Mouse (Mus musculus) MEL (cell line): Measurements from ENCODE around the gene Ttc6.

Source experiments
- CTCF ChIP-seq, 3 experiments: IDR thresholded peaks in 2 of 3; conservative IDR thresholded peaks in 1 of 3; 2 replicates each; pipeline ENCODE4 v1.5.1; 2011 to 2012; ENCODE audit warnings: low read length in 3 of 3, low read depth in 2 of 3, mild to moderate bottlenecking in 2 of 3, improper control_type of control experiment in 1 of 3, inconsistent platforms in 1 of 3, mixed read lengths in 1 of 3, moderate library complexity in 1 of 3; ENCODE audit not compliant: control insufficient read depth in 1 of 3, insufficient read depth in 1 of 3, poor library complexity in 1 of 3, severe bottlenecking in 1 of 3
- E2F4 ChIP-seq: IDR thresholded peaks from 2 replicates; pipeline ENCODE4 v1.6.1; 2011; ENCODE audit warnings: low read depth, low read length, improper control_type of control experiment, borderline replicate concordance
- ELF1 ChIP-seq: IDR thresholded peaks from 2 replicates; pipeline ENCODE4 v1.6.1; 2014; ENCODE audit warnings: low read depth, mild to moderate bottlenecking, inconsistent platforms, low read length, improper control_type of control experiment, moderate library complexity
- GATA1 ChIP-seq: IDR thresholded peaks from 2 replicates; pipeline ENCODE4 v1.6.1; 2011; ENCODE audit warnings: low read depth, low read length, improper control_type of control experiment
- HCFC1 ChIP-seq: IDR thresholded peaks from 2 replicates; pipeline ENCODE4 v1.6.1; 2012; ENCODE audit warnings: low read depth, mild to moderate bottlenecking, inconsistent platforms, low read length, improper control_type of control experiment, moderate library complexity
- KAT2A ChIP-seq: conservative IDR thresholded peaks from 2 replicates; pipeline ENCODE4 v1.6.1; 2012; ENCODE audit warnings: low read depth, low read length, improper control_type of control experiment, inconsistent platforms
- MXI1 ChIP-seq: IDR thresholded peaks from 2 replicates; pipeline ENCODE4 v1.6.1; 2011; ENCODE audit warnings: mild to moderate bottlenecking, low read depth, low read length, improper control_type of control experiment
- NRF1 ChIP-seq: IDR thresholded peaks from 2 replicates; pipeline ENCODE4 v1.6.1; 2014; ENCODE audit warnings: low read depth, mild to moderate bottlenecking, inconsistent platforms, low read length, improper control_type of control experiment, moderate library complexity; ENCODE audit not compliant: poor library complexity, insufficient read depth, severe bottlenecking
- POLR2A ChIP-seq, 2 experiments: IDR thresholded peaks; 2 replicates each; pipeline ENCODE4 v1.6.1; 2011 to 2012; ENCODE audit warnings: low read length in 2 of 2, mild to moderate bottlenecking in 2 of 2, control low read depth in 1 of 2, improper control_type of control experiment in 1 of 2, low read depth in 1 of 2, moderate library complexity in 1 of 2; ENCODE audit not compliant: control insufficient read depth in 1 of 2, insufficient read depth in 1 of 2, poor library complexity in 1 of 2
- POLR2AphosphoS2 ChIP-seq: IDR thresholded peaks from 2 replicates; pipeline ENCODE4 v1.6.1; 2011; ENCODE audit warnings: low read length, improper control_type of control experiment
- POLR2AphosphoS5 ChIP-seq: IDR thresholded peaks from 2 replicates; pipeline ENCODE4 v1.6.1; 2012; ENCODE audit warnings: low read depth, borderline replicate concordance, mild to moderate bottlenecking, inconsistent platforms, low read length, moderate library complexity, mixed read lengths
- RAD21 ChIP-seq: IDR thresholded peaks from 2 replicates; pipeline ENCODE4 v1.6.1; 2011; ENCODE audit warnings: mild to moderate bottlenecking, low read depth, low read length, improper control_type of control experiment
- SIN3A ChIP-seq: IDR thresholded peaks from 2 replicates; pipeline ENCODE4 v1.6.1; 2012; ENCODE audit warnings: low read length, improper control_type of control experiment, inconsistent platforms

- TF ChIP-seq POLR2A (IDR thresholded peaks at IDR 0.05; ENCODE audit: control insufficient read depth in 1 of 2, insufficient read depth in 1 of 2, low read depth in 1 of 2, low read length in 2 of 2, poor library complexity in 1 of 2) (no peak), SIN3A (no peak), CTCF (IDR thresholded peaks at IDR 0.05 in 2 of 3, conservative IDR thresholded peaks at IDR 0.05 in 1 of 3; ENCODE audit: control insufficient read depth in 1 of 3, insufficient read depth in 1 of 3, low read depth in 2 of 3, low read length in 3 of 3, poor library complexity in 1 of 3, severe bottlenecking in 1 of 3) (no peak), GATA1 (no peak), NRF1 (no peak), E2F4 (no peak), POLR2AphosphoS5 (no peak), HCFC1 (no peak), RAD21 (no peak), ELF1 (no peak), POLR2AphosphoS2 (no peak), MXI1 (no peak), KAT2A (no peak)
Observed at GRCm38 (mm10) chr12:57547890-57548289, 16.0 kb upstream of the Ttc6 start.
